Mouse (Mus musculus): Measurements from ENCODE around the gene Pla2g4f.

- TF ChIP-seq EP300 (IDR thresholded peaks at IDR 0.05; ENCODE audit: low read depth in 1 of 2, low read length in 2 of 2): no peak
- no peak for TF ChIP-seq MYB (IDR thresholded peaks at IDR 0.05; ENCODE audit: low read depth, low read length)
- TF ChIP-seq MAX (IDR thresholded peaks at IDR 0.05; ENCODE audit: low read length): no peak
- no peak for TF ChIP-seq USF2 (IDR thresholded peaks at IDR 0.05; ENCODE audit: borderline replicate concordance in 1 of 2, insufficient read depth in 1 of 2, low read depth in 1 of 2, low read length in 2 of 2)
- no peak for TF ChIP-seq USF1 (IDR thresholded peaks at IDR 0.05; ENCODE audit: low read depth, low read length)
- TF ChIP-seq POLR2A (IDR thresholded peaks at IDR 0.05; ENCODE audit: control insufficient read depth in 1 of 2, insufficient read depth in 1 of 2, low read depth in 1 of 2, low read length in 2 of 2, poor library complexity in 1 of 2): no peak
Observed at GRCm38 (mm10) chr2:120313976-120314375, at the start of gene Pla2g4f.
